Mouse (Mus musculus): ENCODE measurements around the gene Rbms3.

Gene Rbms3

GRCm38 (mm10) chr9:117476753-117477152, 153.0 kb downstream of the Rbms3 start:
- no peak for DNase-seq (ENCODE audit: low spot score)

GRCm38 (mm10) chr9:117452816-117453215, 176.9 kb downstream of the Rbms3 start:
- no peak for DNase-seq (ENCODE audit: low spot score)

GRCm38 (mm10) chr9:117442611-117443010, 187.1 kb downstream of the Rbms3 start:
- no peak for DNase-seq (ENCODE audit: low spot score)

- DNase-seq (ENCODE audit: low spot score): peak; percentile 43
Observed at GRCm38 (mm10) chr9:117435856-117436255, 193.9 kb downstream of the Rbms3 start.

GRCm38 (mm10) chr9:117430670-117431069, 199.0 kb downstream of the Rbms3 start:
- DNase-seq (ENCODE audit: low spot score): no peak

GRCm38 (mm10) chr9:117429217-117430105, 200.3 kb downstream of the Rbms3 start:
- DNase-seq (ENCODE audit: low spot score): no peak

- no peak for DNase-seq (ENCODE audit: low spot score)
Observed at GRCm38 (mm10) chr9:117423259-117423658, 206.5 kb downstream of the Rbms3 start.

- no peak for DNase-seq (ENCODE audit: low spot score)
Observed at GRCm38 (mm10) chr9:117419874-117420485, 209.7 kb downstream of the Rbms3 start.

- DNase-seq (ENCODE audit: low spot score): no peak
Observed at GRCm38 (mm10) chr9:117413181-117413580, 216.5 kb downstream of the Rbms3 start.

GRCm38 (mm10) chr9:117412584-117412983, 217.1 kb downstream of the Rbms3 start:
- DNase-seq (ENCODE audit: low spot score): no peak

- DNase-seq (ENCODE audit: low spot score): no peak
Observed at GRCm38 (mm10) chr9:117404621-117405020, 225.1 kb downstream of the Rbms3 start.

- no peak for DNase-seq (ENCODE audit: low spot score)
Observed at GRCm38 (mm10) chr9:117400262-117400671, 229.4 kb downstream of the Rbms3 start.

- no peak for DNase-seq (ENCODE audit: low spot score)
Observed at GRCm38 (mm10) chr9:117397071-117397470, 232.6 kb downstream of the Rbms3 start.

GRCm38 (mm10) chr9:117396586-117396985, 233.1 kb downstream of the Rbms3 start:
- DNase-seq (ENCODE audit: low spot score): no peak

- DNase-seq (ENCODE audit: low spot score): no peak
Observed at GRCm38 (mm10) chr9:117393626-117394525, 235.8 kb downstream of the Rbms3 start.

- DNase-seq (ENCODE audit: low spot score): no peak
Observed at GRCm38 (mm10) chr9:117388024-117388423, 241.7 kb downstream of the Rbms3 start.

GRCm38 (mm10) chr9:117380876-117381275, 248.8 kb downstream of the Rbms3 start:
- DNase-seq (ENCODE audit: low spot score): no peak

GRCm38 (mm10) chr9:117380076-117380475, 249.6 kb downstream of the Rbms3 start:
- DNase-seq (ENCODE audit: low spot score): no peak

GRCm38 (mm10) chr9:117379448-117379983, 250.2 kb downstream of the Rbms3 start:
- no peak for DNase-seq (ENCODE audit: low spot score)

- DNase-seq (ENCODE audit: low spot score): no peak
Observed at GRCm38 (mm10) chr9:117378131-117378890, 251.4 kb downstream of the Rbms3 start.

GRCm38 (mm10) chr9:117375776-117376175, 253.9 kb downstream of the Rbms3 start:
- DNase-seq (ENCODE audit: low spot score): no peak
